Mouse (Mus musculus): ENCODE measurements around the gene Olfr173.

Gene Olfr173

DNA sequence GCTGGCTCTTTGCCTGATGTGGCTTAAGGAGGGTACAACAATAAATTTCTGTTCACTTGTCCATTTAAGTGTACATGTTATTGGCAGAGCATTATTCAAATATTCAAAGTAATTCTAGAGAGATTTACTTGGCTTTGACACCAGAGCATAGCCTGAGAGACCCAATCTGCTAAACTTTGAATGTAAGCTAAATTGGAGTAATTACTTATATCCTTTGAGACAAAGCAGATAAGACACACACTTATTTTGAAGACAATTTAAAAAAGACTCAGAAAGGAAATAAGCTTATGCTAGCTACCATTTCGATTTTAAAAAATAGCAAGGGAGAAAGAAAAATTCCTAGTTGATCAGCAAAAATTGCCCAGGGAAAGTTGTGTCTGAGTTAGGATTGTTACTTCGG, at the start of gene Olfr173:
TSS of gene Olfr173 (minus strand) at position 101 of the 400 bp plus-strand sequence.
- DNase-seq (ENCODE audit: extremely low spot score, low read depth, low spot score), result no peak

DNA sequence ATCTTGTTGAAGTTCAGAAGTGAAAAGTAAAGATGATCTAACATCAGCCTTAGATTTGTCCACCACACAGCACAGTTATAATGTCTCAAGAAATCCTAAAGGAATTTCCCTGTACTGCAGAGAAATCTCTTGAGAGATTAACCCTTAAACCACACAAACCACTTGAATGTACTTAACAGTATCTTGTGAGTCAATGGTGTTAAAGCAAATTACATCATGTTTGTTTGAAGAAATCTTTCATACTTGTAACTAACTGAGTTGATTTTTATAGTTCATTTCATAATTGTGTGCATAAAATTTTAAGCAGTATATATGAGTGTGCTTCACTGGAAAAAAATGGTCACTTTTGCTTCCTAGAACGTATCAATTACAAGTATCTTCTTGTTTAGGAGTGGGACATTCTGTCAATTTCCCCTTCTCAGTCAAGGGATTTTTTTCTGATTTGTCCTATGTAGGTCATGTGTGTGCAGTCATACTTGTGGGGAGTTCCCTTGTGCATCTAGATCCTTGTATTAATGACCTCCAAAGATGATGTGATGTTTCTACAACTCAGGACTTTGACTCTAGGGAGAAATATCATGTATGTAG, 26.8 kb upstream of the Olfr173 start, which contains the start of gene Olfr175-ps1:
TSS of gene Olfr175-ps1 (minus strand) at position 51 of the 588 bp plus-strand sequence.
- no peak for DNase-seq (ENCODE audit: extremely low spot score, low read depth, low spot score)

DNA sequence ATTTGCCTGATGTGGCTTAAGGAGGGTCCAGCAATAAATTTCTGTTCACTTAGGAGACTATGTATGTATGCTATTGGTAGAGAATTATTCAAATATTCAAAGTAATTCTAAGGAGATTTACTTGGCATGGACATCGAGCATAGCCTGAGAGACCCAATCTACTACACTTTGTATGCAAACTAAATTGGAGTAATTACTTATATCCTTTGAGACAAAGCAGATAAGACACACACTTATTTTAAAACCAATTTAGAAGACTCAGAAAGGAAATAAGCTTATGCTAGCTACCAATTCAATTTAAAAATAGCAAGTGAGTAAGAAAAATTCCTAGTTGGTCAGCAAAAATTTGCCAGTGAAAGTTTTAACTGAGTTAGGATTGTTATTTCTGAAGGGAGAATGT, 37.0 kb downstream of the Olfr173 start, which contains the start of gene Olfr172:
TSS of gene Olfr172 (minus strand) at position 101 of the 400 bp plus-strand sequence.
- no peak for DNase-seq (ENCODE audit: extremely low spot score, low read depth, low spot score)

DNA sequence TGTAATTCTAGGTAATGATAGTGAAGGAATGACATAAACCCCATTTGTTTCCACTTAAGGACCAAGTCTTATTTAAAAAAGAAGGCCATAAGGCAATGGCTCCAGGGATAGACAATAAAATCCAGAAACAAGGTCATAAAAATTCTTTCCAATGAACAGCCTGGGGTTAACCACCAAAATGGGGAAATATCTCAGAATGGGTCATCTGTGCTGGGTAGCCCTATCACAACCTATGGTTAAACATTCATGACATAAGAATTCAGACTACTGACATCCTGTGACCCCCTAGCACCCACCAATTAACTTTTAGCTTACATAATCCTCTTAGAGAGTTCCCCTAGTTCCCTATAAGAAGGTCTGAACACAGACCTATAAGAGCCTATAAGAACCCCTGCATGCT, 43.9 kb downstream of the Olfr173 start:
- peak; percentile 20 for DNase-seq (ENCODE audit: extremely low spot score, low read depth, low spot score)

DNA sequence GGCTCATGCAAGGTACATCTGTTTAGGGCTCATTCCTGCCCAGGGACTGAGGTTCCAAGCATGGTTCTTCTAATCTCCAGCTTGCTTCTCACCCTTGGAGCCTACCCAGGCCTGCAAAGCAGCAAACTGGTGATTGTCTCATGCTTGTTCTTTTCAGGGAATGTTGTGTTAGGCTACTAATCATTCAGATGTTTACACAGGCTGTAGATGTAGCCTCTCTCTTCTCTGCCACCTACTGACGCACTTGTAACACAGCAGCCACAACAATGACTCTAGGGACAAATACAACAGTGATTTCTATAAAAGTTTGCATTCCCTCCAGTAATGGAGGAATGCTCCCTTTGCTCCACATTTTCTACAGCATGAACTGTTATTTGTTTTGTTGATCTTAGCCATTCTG, 48.8 kb downstream of the Olfr173 start:
- no peak for DNase-seq (ENCODE audit: extremely low spot score, low read depth, low spot score)

DNA sequence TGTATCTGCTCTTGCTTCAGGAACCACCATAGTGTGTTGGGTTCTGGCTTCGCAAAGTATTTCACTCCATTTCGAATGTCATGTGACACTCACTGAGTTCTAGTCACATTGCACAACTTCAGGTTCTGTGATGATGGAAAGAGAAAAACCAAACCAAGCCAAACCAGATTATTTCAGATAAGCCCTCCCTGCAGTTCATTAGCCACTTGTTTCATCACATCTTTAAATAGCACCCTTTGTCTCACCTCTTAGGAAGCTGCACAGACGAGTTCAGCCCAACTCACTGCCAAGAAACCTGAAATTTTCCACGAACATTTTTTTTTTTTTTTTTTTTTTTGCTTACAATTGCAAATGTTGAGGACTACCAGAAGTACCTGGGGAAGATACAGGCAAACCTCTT, 53.4 kb downstream of the Olfr173 start:
- DNase-seq (ENCODE audit: extremely low spot score, low read depth, low spot score), result no peak
